Mouse (Mus musculus) olfactory bulb, adult 2 months (tissue): ENCODE data around the gene Prr14.

Experiments
- CTCF ChIP-seq: fragments of 200-500 bp; IDR thresholded peaks from 2 replicates; pipeline ENCODE4 v1.5.1; 2012; ENCODE audit warnings: low read depth, mild to moderate bottlenecking, low read length, moderate library complexity; ENCODE audit not compliant: insufficient read depth
- POLR2A ChIP-seq: fragments of 200-500 bp; IDR thresholded peaks from 2 replicates; pipeline ENCODE4 v1.6.1; 2012; ENCODE audit warnings: mild to moderate bottlenecking, low read depth, low read length, moderate library complexity; ENCODE audit not compliant: insufficient read depth

- TF ChIP-seq CTCF = no peak
- TF ChIP-seq POLR2A = no peak
These were observed 33.1 kb upstream of the Prr14 start for GRCm38 (mm10) chr7:127426354-127426753.
